Mouse (Mus musculus): Measurements from ENCODE around the gene Slc27a4. TPM values are rescaled to one million over a fixed set of nuclear protein-coding genes. Genes with fewer than 3 reads are reported as not detected.

Slc27a4 gene
- polyA plus RNA-seq, 1 experiment from 2014 or later, result 105 TPM

GRCm38 (mm10) chr2:29787937-29788681, 14.3 kb upstream of the Slc27a4 start, which contains the start of gene Trub2:
Gene Trub2, minus strand, starts transcription at chr2:29788502.
- Histone ChIP-seq H3K4me3 (ENCODE audit: low read depth, low read length) (peak within 1 kb of the TSS; percentile 72), H3K9me3 (ENCODE audit: control insufficient read depth) (no peaks in the 10 kb centered on the region), H3K36me3 (ENCODE audit: control insufficient read depth, insufficient read depth) (peaks cover 51% of the 10 kb centered on the region), H3K4me1 (replicated peaks; ENCODE audit: control insufficient read depth, insufficient read depth, low read length) (0 out of 2 replicates have a peak, but pooled peaks cover 3% of the 10 kb centered on the region), H3K27ac (ENCODE audit: low read depth, low read length) (peak within 1 kb of the TSS; percentile 66; the same call in 1 of the 2 replicates), H3K27me3 (replicated peaks; ENCODE audit: control insufficient read depth, insufficient read depth, low read length) (no peaks in the 10 kb centered on the region), H3K4me2 (replicated peaks; ENCODE audit: low read depth) (peak within 1 kb of the TSS; percentile 93), H3K9ac (ENCODE audit: low read depth, low read length) (peak within 1 kb of the TSS; percentile 73)
- WGBS, result under 1% methylated on average over 45 of the region's 45 CpGs
- no peak for TF ChIP-seq CTCF (IDR thresholded peaks at IDR 0.05; ENCODE audit: low read depth)
- ATAC-seq, result peak; percentile 77

- H3K27ac ChIP-seq (ENCODE audit: low read depth, low read length), result peak overlapping the region; percentile 88
- peaks cover 44% of the 10 kb centered on the region; the same call in 1 of the 2 replicates for H3K36me3 ChIP-seq (ENCODE audit: control insufficient read depth, insufficient read depth)
- no peak overlapping the region for H3K9ac ChIP-seq (ENCODE audit: low read depth, low read length)
- no peak overlapping the region for H3K4me3 ChIP-seq (ENCODE audit: low read depth, low read length)
- no peaks in the 10 kb centered on the region for H3K9me3 ChIP-seq (ENCODE audit: control insufficient read depth)
- no peaks in the 10 kb centered on the region for H3K4me1 ChIP-seq (replicated peaks; ENCODE audit: control insufficient read depth, insufficient read depth, low read length)
- 56% methylated on average over 2 of the region's 2 CpGs for WGBS
- H3K4me2 ChIP-seq (replicated peaks; ENCODE audit: low read depth), result no peak overlapping the region
- H3K27me3 ChIP-seq (replicated peaks; ENCODE audit: control insufficient read depth, insufficient read depth, low read length), result no peaks in the 10 kb centered on the region
- no peak for TF ChIP-seq CTCF (IDR thresholded peaks at IDR 0.05; ENCODE audit: low read depth)
- ATAC-seq, result peak; percentile 87
Measured at GRCm38 (mm10) chr2:29792772-29793487, 9.5 kb upstream of the Slc27a4 start.

- no peak for TF ChIP-seq CTCF (IDR thresholded peaks at IDR 0.05; ENCODE audit: low read depth)
- Histone ChIP-seq H3K36me3 (ENCODE audit: control insufficient read depth, insufficient read depth) (peaks cover 36% of the 10 kb centered on the region), H3K9me3 (ENCODE audit: control insufficient read depth) (no peaks in the 10 kb centered on the region), H3K27ac (ENCODE audit: low read depth, low read length) (peak overlapping the region; percentile 63), H3K4me2 (replicated peaks; ENCODE audit: low read depth) (peak overlapping the region; percentile 78), H3K27me3 (replicated peaks; ENCODE audit: control insufficient read depth, insufficient read depth, low read length) (no peaks in the 10 kb centered on the region), H3K4me3 (ENCODE audit: low read depth, low read length) (peak overlapping the region; percentile 62), H3K9ac (ENCODE audit: low read depth, low read length) (peak overlapping the region; percentile 77), H3K4me1 (replicated peaks; ENCODE audit: control insufficient read depth, insufficient read depth, low read length) (no peaks in the 10 kb centered on the region)
- ATAC-seq, result no peak; the same call in 1 of the 2 replicates
- under 1% methylated on average over 27 of the region's 39 CpGs for WGBS
Measured at GRCm38 (mm10) chr2:29802827-29803201, 380 bp downstream of the Slc27a4 start.

GRCm38 (mm10) chr2:29803400-29803831, 982 bp downstream of the Slc27a4 start:
- Histone ChIP-seq H3K9me3 (ENCODE audit: control insufficient read depth) (no peaks in the 10 kb centered on the region), H3K4me1 (replicated peaks; ENCODE audit: control insufficient read depth, insufficient read depth, low read length) (no peaks in the 10 kb centered on the region), H3K4me3 (ENCODE audit: low read depth, low read length) (peak overlapping the region; percentile 62), H3K27ac (ENCODE audit: low read depth, low read length) (peak overlapping the region; percentile 63; the same call in 1 of the 2 replicates), H3K4me2 (replicated peaks; ENCODE audit: low read depth) (peak overlapping the region; percentile 78), H3K36me3 (ENCODE audit: control insufficient read depth, insufficient read depth) (peaks cover 42% of the 10 kb centered on the region), H3K27me3 (replicated peaks; ENCODE audit: control insufficient read depth, insufficient read depth, low read length) (no peaks in the 10 kb centered on the region), H3K9ac (ENCODE audit: low read depth, low read length) (peak overlapping the region; percentile 77)
- peak; percentile 46; the same call in 1 of the 2 replicates for ATAC-seq
- WGBS, result 20% methylated on average over 6 of the region's 6 CpGs
- TF ChIP-seq CTCF (IDR thresholded peaks at IDR 0.05; ENCODE audit: low read depth), result peak; percentile 76

- WGBS, result 80% methylated on average over 11 of the region's 11 CpGs
- H3K4me2 ChIP-seq (replicated peaks; ENCODE audit: low read depth), result no peak overlapping the region
- no peaks in the 10 kb centered on the region for H3K9me3 ChIP-seq (ENCODE audit: control insufficient read depth)
- no peaks in the 10 kb centered on the region for H3K27me3 ChIP-seq (replicated peaks; ENCODE audit: control insufficient read depth, insufficient read depth, low read length)
- H3K4me3 ChIP-seq (ENCODE audit: low read depth, low read length), result no peak overlapping the region
- ATAC-seq, result no peak
- no peak overlapping the region for H3K9ac ChIP-seq (ENCODE audit: low read depth, low read length)
- TF ChIP-seq CTCF (IDR thresholded peaks at IDR 0.05; ENCODE audit: low read depth), result no peak
- H3K36me3 ChIP-seq (ENCODE audit: control insufficient read depth, insufficient read depth), result peaks cover 64% of the 10 kb centered on the region
- no peaks in the 10 kb centered on the region for H3K4me1 ChIP-seq (replicated peaks; ENCODE audit: control insufficient read depth, insufficient read depth, low read length)
- no peak overlapping the region; the same call in 1 of the 2 replicates for H3K27ac ChIP-seq (ENCODE audit: low read depth, low read length)
Measured at GRCm38 (mm10) chr2:29815678-29816371, 13.4 kb downstream of the Slc27a4 start.
